Mouse (Mus musculus) midbrain, embryonic 12.5 days (tissue): ENCODE measurements around the gene Ccdc15. TPM values are rescaled to one million over a fixed set of nuclear protein-coding genes. Genes with fewer than 3 reads are reported as not detected.

Experiments
- ATAC-seq: fragments of 200-750 bp; cut with Nextera tagmentation; 2 replicates; pipeline ENCODE4 v1.8.0; 2017; ENCODE audit warnings: low read depth, moderate TSS enrichment, moderate library complexity; ENCODE audit not compliant: low FRiP score
- H3K27ac ChIP-seq: fragments of 300-500 bp; sonication (generic); replicated peaks from 2 replicates; pipeline ENCODE4 v1.5.1; 2016; ENCODE audit warnings: mild to moderate bottlenecking
- H3K27me3 ChIP-seq: fragments of 300-500 bp; sonication (generic); 2 replicates; pipeline ENCODE4 v1.6.1; 2016; ENCODE audit warnings: mild to moderate bottlenecking
- H3K36me3 ChIP-seq: fragments of 300-500 bp; sonication (generic); 2 replicates; pipeline ENCODE4 v1.6.1; 2016
- H3K4me1 ChIP-seq: fragments of 300-500 bp; sonication (generic); 2 replicates; pipeline ENCODE4 v1.6.1; 2016
- H3K4me2 ChIP-seq: fragments of 300-500 bp; sonication (generic); replicated peaks from 2 replicates; pipeline ENCODE4 v1.6.1; 2016; ENCODE audit warnings: mild to moderate bottlenecking, moderate library complexity
- H3K4me3 ChIP-seq: fragments of 300-500 bp; sonication (generic); 2 replicates; pipeline ENCODE4 v1.5.1; 2016; ENCODE audit warnings: mild to moderate bottlenecking
- H3K9ac ChIP-seq: fragments of 300-500 bp; sonication (generic); replicated peaks from 2 replicates; pipeline ENCODE4 v1.6.1; 2016; ENCODE audit warnings: mild to moderate bottlenecking, moderate library complexity
- H3K9me3 ChIP-seq: fragments of 300-500 bp; sonication (generic); 2 replicates; pipeline ENCODE4 v1.6.1; 2016; ENCODE audit warnings: mild to moderate bottlenecking
- WGBS: fragments of 180-500 bp; shearing (Covaris S2); methylation state at CpG from one replicate; pipeline ENCODE4 v1.1.7; 2016; 5-methylcytosine and 5-hydroxymethylcytosine counted together
- polyA plus RNA-seq: library from polyadenylated mRNA; unstranded; fragments of >200 nt; fragmentation: Nextera tagmentation; extraction: Ambion mirVana; gene quantifications from 2 replicates; pipeline ENCODE4 v1.2.1, GENCODE M21; 2016

Ccdc15 gene
- polyA plus RNA-seq: 11.3 and 13.5 TPM in 2 replicates

DNA sequence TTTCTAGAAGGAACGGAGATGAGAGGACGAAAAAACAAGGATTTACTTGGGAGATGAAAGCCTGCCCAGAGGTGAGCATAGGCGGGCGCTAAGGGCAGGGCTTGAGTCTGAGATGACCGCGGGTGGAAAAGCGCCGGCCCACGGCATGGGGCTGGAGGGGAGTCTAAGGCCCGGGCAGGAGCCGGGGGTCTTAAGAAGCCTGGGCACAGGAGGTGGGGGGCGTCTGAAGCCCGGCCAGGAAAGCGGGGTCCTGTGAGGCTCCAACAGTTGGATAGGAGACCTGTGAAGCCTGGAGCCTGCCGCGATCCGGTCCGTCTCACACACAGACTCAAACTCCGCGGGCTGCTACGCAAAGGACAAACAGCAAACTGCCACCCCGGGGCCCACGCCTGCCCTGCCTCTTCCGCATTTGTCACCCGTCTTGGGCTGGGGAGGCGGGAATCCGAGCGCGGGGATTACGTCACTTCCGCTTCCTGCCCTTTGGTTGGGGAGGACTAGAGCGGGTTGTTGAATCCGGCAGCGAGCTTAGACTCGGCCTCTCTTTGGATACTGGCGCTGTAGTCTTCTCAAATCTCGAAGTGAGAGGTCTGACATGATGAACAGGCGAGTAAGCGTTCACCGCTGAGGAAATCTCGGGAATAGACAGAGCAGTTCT, at the start of gene Ccdc15:
Gene Ccdc15 (minus strand): TSS at position 445 of the 655 bp plus-strand sequence.
- under 1% methylated on average over 41 of the region's 41 CpGs for WGBS
- Histone ChIP-seq H3K27me3 (no peaks in the 10 kb centered on the region), H3K9me3 (no peaks in the 10 kb centered on the region), H3K9ac (peak within 1 kb of the TSS; percentile 80), H3K4me1 (peaks cover 11% of the 10 kb centered on the region), H3K27ac (peak within 1 kb of the TSS; percentile 89), H3K4me2 (peak within 1 kb of the TSS; percentile 87), H3K36me3 (no peaks in the 10 kb centered on the region), H3K4me3 (peak within 1 kb of the TSS; percentile 81)
- ATAC-seq: peak; percentile 99

GRCm38 (mm10) chr9:37393482-37394131, 45.4 kb upstream of the Ccdc15 start:
- no peaks in the 10 kb centered on the region for H3K36me3 ChIP-seq
- no peaks in the 10 kb centered on the region for H3K4me1 ChIP-seq
- no peaks in the 10 kb centered on the region for H3K27me3 ChIP-seq
- no peak overlapping the region for H3K4me2 ChIP-seq
- no peak for ATAC-seq
- WGBS: 82% methylated on average over 8 of the region's 8 CpGs
- no peak overlapping the region for H3K27ac ChIP-seq
- no peaks in the 10 kb centered on the region for H3K9me3 ChIP-seq
- H3K9ac ChIP-seq: no peak overlapping the region
- no peak overlapping the region for H3K4me3 ChIP-seq

GRCm38 (mm10) chr9:37392071-37392470, 43.8 kb upstream of the Ccdc15 start:
- ATAC-seq: no peak
- WGBS: 41% methylated on average over 2 of the region's 2 CpGs
- Histone ChIP-seq H3K36me3 (no peaks in the 10 kb centered on the region), H3K4me3 (no peak overlapping the region), H3K27ac (no peak overlapping the region), H3K4me1 (no peaks in the 10 kb centered on the region), H3K4me2 (no peak overlapping the region), H3K9me3 (no peaks in the 10 kb centered on the region), H3K9ac (no peak overlapping the region), H3K27me3 (no peaks in the 10 kb centered on the region)

GRCm38 (mm10) chr9:37390891-37391290, 42.7 kb upstream of the Ccdc15 start:
- 58% methylated on average over 2 of the region's 2 CpGs for WGBS
- H3K4me3 ChIP-seq: no peak overlapping the region
- no peak overlapping the region for H3K27ac ChIP-seq
- no peak for ATAC-seq
- H3K9me3 ChIP-seq: no peaks in the 10 kb centered on the region
- H3K4me1 ChIP-seq: no peaks in the 10 kb centered on the region
- H3K36me3 ChIP-seq: no peaks in the 10 kb centered on the region
- H3K27me3 ChIP-seq: peaks cover 3% of the 10 kb centered on the region
- no peak overlapping the region for H3K4me2 ChIP-seq
- H3K9ac ChIP-seq: no peak overlapping the region

- Histone ChIP-seq H3K9ac (peak overlapping the region; percentile 66), H3K9me3 (no peaks in the 10 kb centered on the region), H3K36me3 (no peaks in the 10 kb centered on the region), H3K4me2 (peak overlapping the region; percentile 79), H3K27ac (no peak overlapping the region; the same call in 1 of the 2 replicates), H3K4me3 (peak overlapping the region; percentile 52), H3K4me1 (peaks cover 6% of the 10 kb centered on the region; the same call in 1 of the 2 replicates), H3K27me3 (peaks cover 34% of the 10 kb centered on the region)
- WGBS: 11% methylated on average over 52 of the region's 54 CpGs
- peak; percentile 87 for ATAC-seq
Measured at GRCm38 (mm10) chr9:37384284-37385182, 36.3 kb upstream of the Ccdc15 start.

- peaks cover 6% of the 10 kb centered on the region; the same call in 1 of the 2 replicates for H3K4me1 ChIP-seq
- H3K4me2 ChIP-seq: no peak overlapping the region
- peaks cover 34% of the 10 kb centered on the region for H3K27me3 ChIP-seq
- H3K9me3 ChIP-seq: no peaks in the 10 kb centered on the region
- H3K36me3 ChIP-seq: no peaks in the 10 kb centered on the region
- no peak overlapping the region for H3K9ac ChIP-seq
- ATAC-seq: no peak
- H3K4me3 ChIP-seq: no peak overlapping the region
- H3K27ac ChIP-seq: no peak overlapping the region
- WGBS: 96% methylated on average over 6 of the region's 6 CpGs
Measured at GRCm38 (mm10) chr9:37383161-37383560, 34.9 kb upstream of the Ccdc15 start.

DNA sequence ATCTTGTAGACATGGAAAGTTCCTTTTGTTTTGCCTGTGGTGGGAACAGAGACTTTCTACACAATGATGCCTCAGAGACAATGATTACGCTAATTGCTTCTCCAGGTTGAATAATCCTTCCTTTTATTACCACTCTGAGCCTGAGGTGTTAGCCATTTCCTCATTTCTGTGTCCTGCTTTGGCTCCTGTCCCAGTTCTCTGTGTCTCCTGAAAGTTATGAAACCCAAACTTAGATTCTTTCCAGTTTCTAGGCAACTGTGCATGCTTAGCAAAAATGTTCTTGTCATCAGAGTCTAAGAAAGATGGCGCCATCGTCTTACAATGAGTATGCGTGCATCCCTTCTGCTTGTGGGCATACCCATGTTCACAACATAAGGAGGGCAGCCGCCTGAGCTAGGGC, 27.5 kb upstream of the Ccdc15 start:
- Histone ChIP-seq H3K4me1 (no peaks in the 10 kb centered on the region), H3K4me2 (no peak overlapping the region), H3K9ac (no peak overlapping the region), H3K27me3 (no peaks in the 10 kb centered on the region), H3K27ac (no peak overlapping the region), H3K4me3 (no peak overlapping the region), H3K9me3 (no peaks in the 10 kb centered on the region), H3K36me3 (no peaks in the 10 kb centered on the region)
- 88% methylated on average over 5 of the region's 5 CpGs for WGBS
- ATAC-seq: no peak

DNA sequence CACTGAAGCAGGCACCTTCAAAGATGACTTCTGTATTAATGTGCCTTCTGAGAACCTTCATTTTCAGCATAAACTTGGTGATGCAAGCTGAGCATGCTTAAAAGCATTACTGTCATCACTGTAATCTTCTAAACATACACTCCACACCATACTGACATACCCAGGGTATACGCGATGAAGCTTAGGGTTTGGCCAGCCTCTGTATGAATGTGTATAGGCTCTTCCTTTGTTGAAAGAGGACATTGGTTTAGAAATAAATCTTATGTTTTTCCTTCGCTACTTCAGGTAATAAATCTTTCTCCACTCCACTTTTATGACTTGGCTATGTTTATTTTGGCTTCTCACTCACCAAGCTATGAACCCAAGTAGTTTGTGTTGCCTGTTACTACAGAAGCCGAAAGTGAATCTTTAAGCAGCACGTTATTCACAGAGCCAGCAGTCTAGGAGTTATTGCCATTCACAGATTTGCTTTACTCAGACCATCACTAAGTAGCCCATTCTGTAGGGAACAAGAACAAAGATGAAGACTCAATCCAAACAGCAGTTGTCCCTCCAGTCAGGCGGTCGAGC, 23.1 kb upstream of the Ccdc15 start:
- no peaks in the 10 kb centered on the region for H3K4me1 ChIP-seq
- no peaks in the 10 kb centered on the region for H3K36me3 ChIP-seq
- 89% methylated on average over 7 of the region's 7 CpGs for WGBS
- H3K9ac ChIP-seq: no peak overlapping the region
- no peak overlapping the region for H3K4me3 ChIP-seq
- no peak overlapping the region for H3K27ac ChIP-seq
- H3K4me2 ChIP-seq: no peak overlapping the region
- ATAC-seq: no peak
- H3K9me3 ChIP-seq: no peaks in the 10 kb centered on the region
- H3K27me3 ChIP-seq: no peaks in the 10 kb centered on the region

DNA sequence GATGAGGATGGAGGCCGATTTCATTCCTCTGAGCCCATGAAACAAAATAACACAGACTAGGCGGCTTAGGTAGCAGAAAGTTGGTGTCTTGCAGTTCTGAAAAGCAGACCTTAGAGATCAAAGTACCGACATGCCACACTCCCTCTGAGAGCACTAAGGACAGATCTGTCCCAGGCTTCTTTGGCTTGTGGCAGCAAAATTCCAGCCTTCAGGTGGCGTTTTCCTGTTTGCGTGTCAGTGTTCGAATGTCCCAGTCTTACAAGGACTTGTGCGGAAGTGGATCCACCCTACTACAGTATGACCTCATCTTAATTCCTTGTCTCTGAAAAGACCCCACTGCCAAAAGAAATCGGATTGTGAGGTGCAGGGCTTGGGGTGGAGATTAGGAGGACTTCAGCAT, 20.6 kb upstream of the Ccdc15 start:
- ATAC-seq: no peak

GRCm38 (mm10) chr9:37368081-37368830, 20.0 kb upstream of the Ccdc15 start:
- Histone ChIP-seq H3K27me3 (no peaks in the 10 kb centered on the region), H3K4me2 (no peak overlapping the region), H3K9me3 (no peaks in the 10 kb centered on the region), H3K27ac (no peak overlapping the region), H3K9ac (no peak overlapping the region), H3K36me3 (no peaks in the 10 kb centered on the region), H3K4me1 (no peaks in the 10 kb centered on the region), H3K4me3 (no peak overlapping the region)
- 83% methylated on average over 11 of the region's 11 CpGs for WGBS
- ATAC-seq: no peak

More for the DNA sequence above, 20.6 kb upstream of the Ccdc15 start:
- Histone ChIP-seq H3K4me3 (no peak overlapping the region), H3K9ac (no peak overlapping the region), H3K36me3 (no peaks in the 10 kb centered on the region), H3K27me3 (no peaks in the 10 kb centered on the region), H3K4me2 (no peak overlapping the region), H3K27ac (no peak overlapping the region), H3K4me1 (no peaks in the 10 kb centered on the region), H3K9me3 (no peaks in the 10 kb centered on the region)
- 82% methylated on average over 8 of the region's 8 CpGs for WGBS
